Mouse (Mus musculus) thymus, adult 2 months (tissue): ENCODE data around the gene Sh3rf1.

ENCODE experiments used
- CTCF ChIP-seq: fragments of 200-500 bp; IDR thresholded peaks from 2 replicates; pipeline ENCODE4 v1.5.1; 2012; ENCODE audit warnings: mild to moderate bottlenecking, control low read depth, low read length, moderate library complexity, borderline replicate concordance; ENCODE audit not compliant: control insufficient read depth, poor library complexity, insufficient read depth; ENCODE audit errors: extremely low read depth
- POLR2A ChIP-seq: fragments of 200-500 bp; IDR thresholded peaks from 2 replicates; pipeline ENCODE4 v1.6.1; 2012; ENCODE audit warnings: mild to moderate bottlenecking, low read length, control low read depth, moderate library complexity; ENCODE audit not compliant: control insufficient read depth, poor library complexity, insufficient read depth; ENCODE audit errors: extremely low read depth

GRCm38 (mm10) chr8:61342473-61343026 lies 118.9 kb downstream of the Sh3rf1 start:
- no peak for TF ChIP-seq CTCF
- TF ChIP-seq POLR2A, result no peak
